Mouse (Mus musculus) C2C12 (cell line): Measurements from ENCODE around the gene Rnf217. TPM values are rescaled to one million over a fixed set of nuclear protein-coding genes. Genes with fewer than 3 reads are reported as not detected.

Experiments used
- H3K27me3 ChIP-seq: one replicate; pipeline ENCODE4 v1.6.1; 2011; ENCODE audit not compliant: control insufficient read depth, insufficient read depth, insufficient read length
- H3K36me3 ChIP-seq: one replicate; pipeline ENCODE4 v1.6.1; 2011; ENCODE audit not compliant: control insufficient read depth, insufficient read depth
- H3K4me3 ChIP-seq: one replicate; pipeline ENCODE4 v1.5.1; 2011; ENCODE audit warnings: mild to moderate bottlenecking, control low read depth; ENCODE audit not compliant: poor library complexity, insufficient read depth, severe bottlenecking
- H3K79me2 ChIP-seq: one replicate; pipeline ENCODE4 v1.6.1; 2011; ENCODE audit not compliant: control insufficient read depth, insufficient read depth
- H3K79me3 ChIP-seq: one replicate; pipeline ENCODE4 v1.6.1; 2011; ENCODE audit warnings: low read depth, control low read depth
- H3ac ChIP-seq: one replicate; pipeline ENCODE3; 2011; ENCODE audit warnings: low read depth; ENCODE audit not compliant: control insufficient read depth, insufficient read length
- CEBPB ChIP-seq: IDR thresholded peaks from one replicate; pipeline ENCODE4 v1.6.1; 2011; ENCODE audit warnings: low read depth, mild to moderate bottlenecking, control low read depth, moderate library complexity
- CTCF ChIP-seq: IDR thresholded peaks from one replicate; pipeline ENCODE4 v1.5.1; 2011; ENCODE audit not compliant: control insufficient read depth, insufficient read depth, insufficient read length
- FOSL1 ChIP-seq: IDR thresholded peaks from one replicate; pipeline ENCODE4 v1.8.0; 2011; ENCODE audit warnings: mild to moderate bottlenecking, low read length; ENCODE audit not compliant: poor library complexity, insufficient read depth, severe bottlenecking
- MAX ChIP-seq: IDR thresholded peaks from one replicate; pipeline ENCODE4 v1.6.1; 2011; ENCODE audit warnings: mild to moderate bottlenecking, control low read depth
- MYOD1 ChIP-seq: IDR thresholded peaks from one replicate; pipeline ENCODE4 v1.6.1; 2011; ENCODE audit warnings: low read depth; ENCODE audit not compliant: control insufficient read depth, insufficient read length
- MYOG ChIP-seq: IDR thresholded peaks from one replicate; pipeline ENCODE4 v1.6.1; 2011; ENCODE audit not compliant: control insufficient read depth, insufficient read length; ENCODE audit errors: extremely low read depth
- USF1 ChIP-seq: IDR thresholded peaks from one replicate; pipeline ENCODE4 v1.6.1; 2011; ENCODE audit warnings: low read depth, mild to moderate bottlenecking, control low read depth, moderate library complexity
- polyA plus RNA-seq: library from polyadenylated mRNA; unstranded; fragments of >200 nt; fragmentation: generic; extraction: Trizol; gene quantifications from one replicate; pipeline ENCODE4 v1.2.1, GENCODE M21; 2012; ENCODE audit warnings: missing spikeins

Rnf217 gene
- polyA plus RNA-seq, 1 experiment = 3.7 TPM

- Histone ChIP-seq H3K79me3 (peaks cover 10% of the 10 kb centered on the region), H3ac (no peak overlapping the region), H3K4me3 (no peak overlapping the region), H3K79me2 (peaks cover 46% of the 10 kb centered on the region), H3K27me3 (no peaks in the 10 kb centered on the region), H3K36me3 (peaks cover 11% of the 10 kb centered on the region)
- TF ChIP-seq MYOD1 = peak; percentile 21
- no peak for TF ChIP-seq CEBPB
- peak; percentile 36 for TF ChIP-seq FOSL1
- TF ChIP-seq MAX = no peak
These were observed 73.9 kb downstream of the Rnf217 start for GRCm38 (mm10) chr10:31535046-31535445.

GRCm38 (mm10) chr10:31533270-31533826, 75.6 kb downstream of the Rnf217 start:
- Histone ChIP-seq H3ac (no peak overlapping the region), H3K36me3 (peaks cover 17% of the 10 kb centered on the region), H3K79me3 (peaks cover 10% of the 10 kb centered on the region), H3K4me3 (no peak overlapping the region), H3K79me2 (peaks cover 41% of the 10 kb centered on the region), H3K27me3 (no peaks in the 10 kb centered on the region)
- TF ChIP-seq MAX = no peak
- no peak for TF ChIP-seq MYOG
- no peak for TF ChIP-seq CTCF
- no peak for TF ChIP-seq CEBPB
- TF ChIP-seq FOSL1 = no peak
- TF ChIP-seq MYOD1 = no peak
- TF ChIP-seq USF1 = no peak

- H3K27me3 ChIP-seq = no peaks in the 10 kb centered on the region
- H3ac ChIP-seq = no peak overlapping the region
- peaks cover 39% of the 10 kb centered on the region for H3K79me2 ChIP-seq
- peaks cover 7% of the 10 kb centered on the region for H3K79me3 ChIP-seq
- H3K4me3 ChIP-seq = no peak overlapping the region
- H3K36me3 ChIP-seq = peaks cover 17% of the 10 kb centered on the region
- TF ChIP-seq CEBPB = no peak
- peak; percentile 74 for TF ChIP-seq USF1
- TF ChIP-seq FOSL1 = no peak
- no peak for TF ChIP-seq CTCF
These were observed 76.2 kb downstream of the Rnf217 start for GRCm38 (mm10) chr10:31532782-31533181.

GRCm38 (mm10) chr10:31528297-31528984, 80.5 kb downstream of the Rnf217 start:
- Histone ChIP-seq H3K27me3 (no peaks in the 10 kb centered on the region), H3K4me3 (no peak overlapping the region), H3K79me3 (peaks cover 8% of the 10 kb centered on the region), H3K36me3 (peaks cover 19% of the 10 kb centered on the region), H3K79me2 (peaks cover 31% of the 10 kb centered on the region), H3ac (no peak overlapping the region)
- TF ChIP-seq USF1 = no peak
- no peak for TF ChIP-seq MYOG
- TF ChIP-seq CTCF = no peak
- TF ChIP-seq CEBPB = no peak
- no peak for TF ChIP-seq MYOD1
- TF ChIP-seq FOSL1 = no peak
- TF ChIP-seq MAX = no peak

GRCm38 (mm10) chr10:31525705-31526104, 83.3 kb downstream of the Rnf217 start:
- no peak overlapping the region for H3K4me3 ChIP-seq
- H3ac ChIP-seq = no peak overlapping the region
- H3K79me3 ChIP-seq = peaks cover 16% of the 10 kb centered on the region
- peaks cover 22% of the 10 kb centered on the region for H3K36me3 ChIP-seq
- peaks cover 48% of the 10 kb centered on the region for H3K79me2 ChIP-seq
- no peak for TF ChIP-seq FOSL1
- TF ChIP-seq CTCF = no peak
- TF ChIP-seq MAX = no peak
- no peak for TF ChIP-seq USF1
- no peak for TF ChIP-seq CEBPB
- no peak for TF ChIP-seq MYOG
- TF ChIP-seq MYOD1 = no peak
- H3K27me3 ChIP-seq = no peaks in the 10 kb centered on the region

GRCm38 (mm10) chr10:31519420-31519819, 89.6 kb downstream of the Rnf217 start:
- H3ac ChIP-seq = no peak overlapping the region

More at GRCm38 (mm10) chr10:31519420-31519819, 89.6 kb downstream of the Rnf217 start:
- Histone ChIP-seq H3K79me3 (peaks cover 14% of the 10 kb centered on the region), H3K36me3 (peaks cover 19% of the 10 kb centered on the region), H3K4me3 (no peak overlapping the region), H3K27me3 (no peaks in the 10 kb centered on the region), H3K79me2 (peaks cover 27% of the 10 kb centered on the region)
- TF ChIP-seq CEBPB (no peak), FOSL1 (no peak), CTCF (peak; percentile 21)
